Mouse (Mus musculus): Measurements from ENCODE around the gene Apol7b. TPM values are rescaled to one million over a fixed set of nuclear protein-coding genes. Genes with fewer than 3 reads are reported as not detected.

Apol7b gene
- polyA plus RNA-seq, 1 experiment, result not detected

Other genes starting within 250 kb of the Apol7b start
- gene Rbfox2, start 140.5 kb downstream of the Apol7b start, polyA plus RNA-seq (2012; ENCODE audit: insufficient read depth, insufficient read length, missing spikeins), result 23.6 and 30.5 TPM in 2 replicates
- not detected in 2 replicates for gene Apol7a, start 48.4 kb downstream of the Apol7b start, polyA plus RNA-seq (2012; ENCODE audit: insufficient read depth, insufficient read length, missing spikeins)
- not detected in 2 replicates for gene Apol9a, start 36.4 kb downstream of the Apol7b start, polyA plus RNA-seq (2012; ENCODE audit: insufficient read depth, insufficient read length, missing spikeins)
- not detected in 2 replicates for gene Apol10a, start 29.6 kb upstream of the Apol7b start, polyA plus RNA-seq (2012; ENCODE audit: insufficient read depth, insufficient read length, missing spikeins)
- gene Apol11a, start 60.8 kb upstream of the Apol7b start, polyA plus RNA-seq (2012; ENCODE audit: insufficient read depth, insufficient read length, missing spikeins), result not detected in 2 replicates
- gene Apol7c, start 85.8 kb upstream of the Apol7b start, polyA plus RNA-seq (2012; ENCODE audit: insufficient read depth, insufficient read length, missing spikeins), result not detected in 2 replicates
- not detected in 2 replicates for gene 1700025B11Rik, start 114.4 kb upstream of the Apol7b start, polyA plus RNA-seq (2012; ENCODE audit: insufficient read depth, insufficient read length, missing spikeins)
- gene Apol10b, start 148.6 kb upstream of the Apol7b start, polyA plus RNA-seq (2012; ENCODE audit: insufficient read depth, insufficient read length, missing spikeins), result 1.9 and 4.3 TPM in 2 replicates
- gene Gm36245, start 151.8 kb upstream of the Apol7b start, polyA plus RNA-seq (2012; ENCODE audit: insufficient read depth, insufficient read length, missing spikeins), result not detected in 2 replicates
- gene Apol11b, start 195.8 kb upstream of the Apol7b start, polyA plus RNA-seq (2012; ENCODE audit: insufficient read depth, insufficient read length, missing spikeins), result not detected in 2 replicates